Mouse (Mus musculus): ENCODE data around the gene Derl3.

DNA sequence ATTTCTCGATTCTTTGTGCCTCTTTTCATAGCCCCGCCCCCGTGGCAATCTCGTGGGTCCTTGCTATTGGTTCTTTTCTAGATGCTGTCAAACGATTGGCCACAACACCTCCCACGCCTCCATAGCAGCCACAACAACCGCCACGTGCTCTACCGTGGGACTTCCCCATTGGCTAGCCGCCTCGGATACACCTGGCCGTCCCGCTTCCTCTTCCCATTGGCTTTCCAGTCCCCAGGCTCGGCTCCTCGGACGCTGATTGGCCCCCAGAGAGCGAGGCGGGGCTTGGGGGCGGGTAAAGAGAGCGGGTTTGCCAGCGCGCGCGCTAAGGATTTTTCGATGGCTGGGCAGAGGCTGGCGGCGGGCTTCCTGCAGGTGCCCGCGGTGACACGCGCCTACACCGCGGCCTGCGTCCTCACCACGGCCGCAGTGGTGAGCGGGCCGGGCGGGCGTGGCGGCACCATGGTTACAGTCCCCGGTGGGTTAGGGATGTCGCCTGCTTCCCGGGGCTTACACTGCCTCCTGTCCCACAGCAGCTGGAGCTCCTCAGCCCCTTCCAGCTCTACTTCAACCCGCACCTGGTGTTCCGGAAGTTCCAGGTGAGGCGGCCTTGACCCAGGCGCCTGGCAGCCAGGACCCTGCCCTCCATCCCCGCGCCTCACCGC is at the start of gene Derl3:
- TF ChIP-seq EP300 (IDR thresholded peaks at IDR 0.05) (no peak), CTCF (IDR thresholded peaks at IDR 0.05) (no peak)

All from lung, postnatal 0 days (tissue).